Mouse (Mus musculus): ENCODE results near the gene Fam126b. TPM values are rescaled to one million over a fixed set of nuclear protein-coding genes. Genes with fewer than 3 reads are reported as not detected.

The Fam126b gene
- total and polyA plus RNA-seq, 3 experiments = 5.5 to 5.7 TPM; not detected in 1

DNA sequence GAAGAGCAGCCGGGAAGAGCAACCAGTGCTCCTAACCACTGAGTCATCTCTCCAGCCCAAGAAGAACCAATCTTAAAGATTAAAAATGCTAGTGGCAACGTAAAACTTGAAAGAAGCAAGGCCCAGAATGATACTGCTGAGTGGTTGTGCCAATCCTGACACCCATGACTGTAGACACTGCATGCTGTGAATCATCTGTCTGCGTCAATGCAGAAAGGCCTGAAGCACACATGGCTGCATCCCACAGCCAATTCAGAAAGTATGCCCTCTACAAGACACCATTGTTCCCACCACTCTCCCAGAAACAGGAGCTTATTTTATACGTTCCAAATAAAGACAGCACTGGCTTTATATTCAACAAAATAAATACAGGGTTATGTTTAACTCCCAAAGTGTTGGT lies 103.5 kb downstream of the Fam126b start:
- no peaks in the 10 kb centered on the region for H3K79me2 ChIP-seq (ENCODE audit: control insufficient read depth, insufficient read depth, low read length, poor library complexity)
- H3K4me3 ChIP-seq (ENCODE audit: control insufficient read depth in 1 of 2, insufficient read depth in 1 of 2, low read depth in 2 of 2, low read length in 2 of 2) = no peak overlapping the region
- H3K27me3 ChIP-seq (ENCODE audit: control insufficient read depth in 1 of 2, insufficient read depth in 2 of 2, low read length in 2 of 2) = no peaks in the 10 kb centered on the region
- no peaks in the 10 kb centered on the region for H3K4me1 ChIP-seq (ENCODE audit: control insufficient read depth in 1 of 2, insufficient read depth in 2 of 2, low read length in 2 of 2)
- TF ChIP-seq RAD21 (IDR thresholded peaks at IDR 0.05; ENCODE audit: low read depth, low read length) (no peak), POLR2AphosphoS2 (IDR thresholded peaks at IDR 0.05; ENCODE audit: low read length) (no peak), CHD1 (IDR thresholded peaks at IDR 0.05; ENCODE audit: low read depth, low read length) (no peak), EP300 (IDR thresholded peaks at IDR 0.05; ENCODE audit: low read depth in 1 of 2, low read length in 2 of 2) (no peak), ZKSCAN1 (IDR thresholded peaks at IDR 0.05; ENCODE audit: low read depth, low read length) (no peak), HCFC1 (IDR thresholded peaks at IDR 0.05; ENCODE audit: low read depth, low read length) (no peak)
- no peaks in the 10 kb centered on the region for H3K9me3 ChIP-seq (replicated peaks; ENCODE audit: insufficient read depth, low read length)
- H3K27ac ChIP-seq (ENCODE audit: control insufficient read depth, low read depth, low read length) = no peak overlapping the region
- H3K9ac ChIP-seq (ENCODE audit: control insufficient read depth, low read depth, low read length, poor library complexity, severe bottlenecking) = no peak overlapping the region
- no peak for DNase-seq (ENCODE audit: low read depth, low spot score)
- peaks cover 0 to 29% of the 10 kb centered on the region in 2 experiments; a peak in 3 of 4 replicates for H3K36me3 ChIP-seq (ENCODE audit: control insufficient read depth in 1 of 2, insufficient read depth in 2 of 2, low read length in 2 of 2)

DNA sequence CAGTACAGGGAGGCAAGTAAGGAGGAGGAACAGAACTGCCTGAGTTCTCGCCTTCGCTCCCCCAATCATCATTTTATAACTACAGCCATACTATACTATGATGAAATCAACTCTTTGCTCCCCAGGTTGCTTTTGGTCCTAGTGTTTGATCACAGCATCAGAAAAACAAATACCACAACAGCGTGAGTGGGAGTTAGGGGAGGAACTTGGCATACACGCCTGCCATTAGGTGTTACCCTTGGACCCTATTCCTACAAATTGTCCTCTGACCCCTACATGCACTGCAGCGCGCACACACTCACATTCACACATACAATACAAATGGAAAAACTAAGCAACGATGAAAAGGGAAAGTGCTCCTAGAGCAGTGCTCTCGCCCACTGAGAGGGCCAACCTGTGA lies 110.5 kb downstream of the Fam126b start:
- H3K27me3 ChIP-seq (ENCODE audit: control insufficient read depth in 1 of 2, insufficient read depth in 2 of 2, low read length in 2 of 2) = no peaks in the 10 kb centered on the region
- H3K36me3 ChIP-seq (ENCODE audit: control insufficient read depth in 1 of 2, insufficient read depth in 2 of 2, low read length in 2 of 2) = peaks cover 0 to 27% of the 10 kb centered on the region in 2 experiments; a peak in 2 of 4 replicates
- H3K9me3 ChIP-seq (replicated peaks; ENCODE audit: insufficient read depth, low read length) = no peaks in the 10 kb centered on the region
- no peak for DNase-seq (ENCODE audit: low read depth, low spot score)
- H3K4me3 ChIP-seq (ENCODE audit: control insufficient read depth in 1 of 2, insufficient read depth in 1 of 2, low read depth in 2 of 2, low read length in 2 of 2) = no peak overlapping the region
- TF ChIP-seq SIN3A (IDR thresholded peaks at IDR 0.05; ENCODE audit: low read length) = no peak
- TF ChIP-seq ELF1 (IDR thresholded peaks at IDR 0.05; ENCODE audit: low read depth, low read length) = no peak
- TF ChIP-seq MXI1 (IDR thresholded peaks at IDR 0.05; ENCODE audit: low read depth, low read length) = no peak
- no peak for TF ChIP-seq RAD21 (IDR thresholded peaks at IDR 0.05; ENCODE audit: low read depth, low read length)
- no peaks in the 10 kb centered on the region; the same call in 1 of the 2 replicates for H3K79me2 ChIP-seq (ENCODE audit: control insufficient read depth, insufficient read depth, low read length, poor library complexity)
- H3K27ac ChIP-seq (ENCODE audit: control insufficient read depth, low read depth, low read length) = no peak overlapping the region
- H3K4me1 ChIP-seq (ENCODE audit: control insufficient read depth in 1 of 2, insufficient read depth in 2 of 2, low read length in 2 of 2) = no peaks in the 10 kb centered on the region
- H3K9ac ChIP-seq (ENCODE audit: control insufficient read depth, low read depth, low read length, poor library complexity, severe bottlenecking) = no peak overlapping the region

Other genes with a start within 250 kb of the Fam126b start
- gene Bzw1, start 193.4 kb downstream of the Fam126b start, total RNA-seq (2012; rRNA removed) = 199 and 221 TPM in 2 replicates
- 100 to 1,000 TPM; 242 to 268 TPM for gene Bzw1, start 193.4 kb downstream of the Fam126b start, polyA plus RNA-seq (2012; ENCODE audit: insufficient read depth in 1 of 2, insufficient read length in 2 of 2, low read depth in 1 of 2, low replicate concordance in 2 of 2, missing spikeins in 1 of 2)
- gene Clk1, start 162.3 kb downstream of the Fam126b start, total RNA-seq (2012; rRNA removed) = 32.5 and 35.8 TPM in 2 replicates
- gene Clk1, start 162.3 kb downstream of the Fam126b start, polyA plus RNA-seq (2012; ENCODE audit: insufficient read depth in 1 of 2, insufficient read length in 2 of 2, low read depth in 1 of 2, low replicate concordance in 2 of 2, missing spikeins in 1 of 2) = 1,000 to 10,000 TPM in 1 of 2 experiments, 10 to 100 TPM in 1; 41.1 to 1,029 TPM
- 26.9 and 28.5 TPM in 2 replicates for gene Nif3l1, start 141.2 kb downstream of the Fam126b start, total RNA-seq (2012; rRNA removed)
- gene Nif3l1, start 141.2 kb downstream of the Fam126b start, polyA plus RNA-seq (2012; ENCODE audit: insufficient read depth in 1 of 2, insufficient read length in 2 of 2, low read depth in 1 of 2, low replicate concordance in 2 of 2, missing spikeins in 1 of 2) = 10 to 100 TPM in 1 of 2 experiments, not detected in 1; 32.8 TPM
- 74.3 and 84.9 TPM in 2 replicates for gene Ppil3, start 140.8 kb downstream of the Fam126b start, total RNA-seq (2012; rRNA removed)
- 100 to 1,000 TPM in 1 of 2 experiments, 10 to 100 TPM in 1; 76.8 to 503 TPM for gene Ppil3, start 140.8 kb downstream of the Fam126b start, polyA plus RNA-seq (2012; ENCODE audit: insufficient read depth in 1 of 2, insufficient read length in 2 of 2, low read depth in 1 of 2, low replicate concordance in 2 of 2, missing spikeins in 1 of 2)
- 66.6 and 78.5 TPM in 2 replicates for gene Orc2, start 81.2 kb downstream of the Fam126b start, total RNA-seq (2012; rRNA removed)
- gene Orc2, start 81.2 kb downstream of the Fam126b start, polyA plus RNA-seq (2012; ENCODE audit: insufficient read depth in 1 of 2, insufficient read length in 2 of 2, low read depth in 1 of 2, low replicate concordance in 2 of 2, missing spikeins in 1 of 2) = 100 to 1,000 TPM in 1 of 2 experiments, 10 to 100 TPM in 1; 56.6 to 233 TPM
- 169 and 172 TPM in 2 replicates for gene Ndufb3, start 61 bp upstream of the Fam126b start, total RNA-seq (2012; rRNA removed)
- gene Ndufb3, start 61 bp upstream of the Fam126b start, polyA plus RNA-seq (2012; ENCODE audit: insufficient read depth in 1 of 2, insufficient read length in 2 of 2, low read depth in 1 of 2, low replicate concordance in 2 of 2, missing spikeins in 1 of 2) = 10 to 100 TPM in 1 of 2 experiments, not detected in 1; 98.3 TPM
- 0.10 TPM in 1 of 2 replicates, not detected in the other for gene Als2cr12, start 109.7 kb upstream of the Fam126b start, total RNA-seq (2012; rRNA removed)
- gene Als2cr12, start 109.7 kb upstream of the Fam126b start, polyA plus RNA-seq (2012; ENCODE audit: insufficient read depth in 1 of 2, insufficient read length in 2 of 2, low read depth in 1 of 2, low replicate concordance in 2 of 2, missing spikeins in 1 of 2) = not detected
- gene Cflar, start 125.2 kb upstream of the Fam126b start, total RNA-seq (2012; rRNA removed) = 12.6 and 13.1 TPM in 2 replicates
- gene Cflar, start 125.2 kb upstream of the Fam126b start, polyA plus RNA-seq (2012; ENCODE audit: insufficient read depth in 1 of 2, insufficient read length in 2 of 2, low read depth in 1 of 2, low replicate concordance in 2 of 2, missing spikeins in 1 of 2) = 10 to 100 TPM in 1 of 2 experiments, not detected in 1; 13.2 TPM
- 15.1 and 15.2 TPM in 2 replicates for gene Casp8, start 209.1 kb upstream of the Fam126b start, total RNA-seq (2012; rRNA removed)
- 10 to 100 TPM in 1 of 2 experiments, not detected in 1; 17.5 TPM for gene Casp8, start 209.1 kb upstream of the Fam126b start, polyA plus RNA-seq (2012; ENCODE audit: insufficient read depth in 1 of 2, insufficient read length in 2 of 2, low read depth in 1 of 2, low replicate concordance in 2 of 2, missing spikeins in 1 of 2)

Measured in MEL (cell line).